Mouse (Mus musculus) midbrain, embryonic 10.5 days (tissue): ENCODE results near the gene 3110018I06Rik. TPM values are rescaled to one million over a fixed set of nuclear protein-coding genes. Genes with fewer than 3 reads are reported as not detected.

Experiments used
- DNase-seq: peaks from one replicate; pipeline ENCODE4 v3.0.0-alpha.2; 2017; ENCODE audit warnings: low spot score
- H3K27ac ChIP-seq: fragments of 300-500 bp; sonication (generic); replicated peaks from 2 replicates; pipeline ENCODE4 v1.5.1; 2016; ENCODE audit warnings: mild to moderate bottlenecking
- H3K27me3 ChIP-seq: fragments of 300-500 bp; sonication (generic); 2 replicates; pipeline ENCODE4 v1.6.1; 2016; ENCODE audit warnings: low read depth, mild to moderate bottlenecking; ENCODE audit not compliant: poor library complexity, severe bottlenecking
- H3K36me3 ChIP-seq: fragments of 300-500 bp; sonication (generic); 2 replicates; pipeline ENCODE4 v1.6.1; 2016; ENCODE audit warnings: mild to moderate bottlenecking, moderate library complexity
- H3K4me1 ChIP-seq: fragments of 300-500 bp; sonication (generic); 2 replicates; pipeline ENCODE4 v1.6.1; 2016
- H3K4me3 ChIP-seq: fragments of 300-500 bp; sonication (generic); 2 replicates; pipeline ENCODE4 v1.5.1; 2016; ENCODE audit warnings: mild to moderate bottlenecking, moderate library complexity
- H3K9me3 ChIP-seq: fragments of 300-500 bp; sonication (generic); replicated peaks from 2 replicates; pipeline ENCODE4 v1.6.1; 2016; ENCODE audit warnings: mild to moderate bottlenecking
- WGBS: fragments of 180-500 bp; shearing (Covaris S2); methylation state at CpG from one replicate; pipeline ENCODE4 v1.1.7; 2016; 5-methylcytosine and 5-hydroxymethylcytosine counted together
- polyA plus RNA-seq: library from polyadenylated mRNA; unstranded; fragments of >200 nt; fragmentation: Nextera tagmentation; extraction: Ambion mirVana; gene quantifications from 2 replicates; pipeline ENCODE4 v1.2.1, GENCODE M21; 2016

The 3110018I06Rik gene
- not detected in 2 replicates for polyA plus RNA-seq

DNA sequence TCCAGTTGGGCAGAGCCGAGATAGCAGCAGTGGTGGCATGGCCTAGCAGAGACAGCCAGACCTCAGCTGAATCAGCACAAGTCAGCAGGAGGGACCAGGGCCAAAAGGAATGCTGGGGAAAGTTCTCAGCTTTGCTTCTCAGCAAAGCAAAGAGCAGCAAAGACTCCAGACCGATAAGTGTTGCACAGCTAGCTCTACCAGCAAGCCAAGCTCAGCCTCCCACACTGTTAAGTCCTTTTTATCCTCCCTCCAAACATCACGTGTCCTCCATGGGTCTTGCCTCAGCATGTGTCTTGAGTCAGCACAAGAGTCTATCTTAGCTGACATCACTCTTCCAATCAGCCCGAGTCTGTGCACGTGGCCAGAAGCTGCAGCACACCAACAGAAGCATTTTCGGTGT is at the start of gene 3110018I06Rik:
3110018I06Rik (plus strand) TSS at position 262 of the 400 bp plus-strand sequence.
- Histone ChIP-seq H3K27ac (no peak within 1 kb of the TSS), H3K9me3 (peaks cover 9% of the 10 kb centered on the region; the same call in 1 of the 2 replicates), H3K4me3 (no peak within 1 kb of the TSS), H3K27me3 (no peaks in the 10 kb centered on the region), H3K4me1 (no peaks in the 10 kb centered on the region), H3K36me3 (no peaks in the 10 kb centered on the region)
- WGBS: 90% methylated on average over 6 of the region's 6 CpGs
- no peak for DNase-seq

DNA sequence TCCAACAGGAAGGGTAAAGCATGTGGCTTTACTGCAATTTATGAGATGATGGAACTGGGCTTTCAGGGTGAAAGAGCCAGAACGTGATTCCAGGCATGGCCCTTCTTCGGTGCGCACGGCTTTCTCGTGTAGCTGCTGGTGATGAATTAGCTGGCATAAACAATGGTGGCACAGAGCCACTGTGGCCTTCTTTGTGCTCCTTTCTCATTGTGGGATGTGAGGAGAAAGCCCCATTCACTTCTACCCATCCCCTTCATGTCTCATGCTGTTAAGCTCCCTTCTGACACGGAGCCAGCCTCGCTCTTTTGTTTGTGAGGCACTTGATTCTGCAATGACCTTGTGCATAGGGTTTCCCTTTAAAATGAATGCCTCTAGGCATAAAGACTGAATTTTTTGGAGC is 43.8 kb upstream of the 3110018I06Rik start:
- Histone ChIP-seq H3K36me3 (no peaks in the 10 kb centered on the region), H3K4me3 (no peak overlapping the region), H3K27ac (no peak overlapping the region), H3K4me1 (peaks cover 8% of the 10 kb centered on the region; the same call in 1 of the 2 replicates), H3K27me3 (no peaks in the 10 kb centered on the region), H3K9me3 (no peaks in the 10 kb centered on the region)
- WGBS: 63% methylated on average over 7 of the region's 7 CpGs
- no peak for DNase-seq

DNA sequence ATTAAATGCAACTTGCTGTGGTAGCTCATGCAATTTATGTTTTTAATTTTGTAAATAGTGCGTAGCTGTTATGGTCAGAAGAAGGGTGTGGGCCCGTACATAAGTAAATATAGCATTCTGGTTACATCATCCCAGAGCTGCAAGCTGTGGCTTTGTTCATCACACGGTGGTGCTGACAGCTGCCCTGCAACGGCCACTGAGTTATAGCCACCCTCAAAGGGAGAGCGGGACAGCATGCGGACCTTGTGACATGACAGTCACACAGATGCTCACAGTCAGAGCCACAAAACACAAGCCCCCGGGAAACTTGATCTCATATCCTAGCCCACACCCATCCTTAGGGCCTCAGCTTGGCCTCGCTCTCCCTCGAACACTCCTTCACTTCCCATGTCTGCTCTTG is 30.6 kb upstream of the 3110018I06Rik start:
- Histone ChIP-seq H3K9me3 (no peaks in the 10 kb centered on the region), H3K4me1 (peaks cover 8% of the 10 kb centered on the region; the same call in 1 of the 2 replicates)
- 85% methylated on average over 9 of the region's 9 CpGs for WGBS

DNA sequence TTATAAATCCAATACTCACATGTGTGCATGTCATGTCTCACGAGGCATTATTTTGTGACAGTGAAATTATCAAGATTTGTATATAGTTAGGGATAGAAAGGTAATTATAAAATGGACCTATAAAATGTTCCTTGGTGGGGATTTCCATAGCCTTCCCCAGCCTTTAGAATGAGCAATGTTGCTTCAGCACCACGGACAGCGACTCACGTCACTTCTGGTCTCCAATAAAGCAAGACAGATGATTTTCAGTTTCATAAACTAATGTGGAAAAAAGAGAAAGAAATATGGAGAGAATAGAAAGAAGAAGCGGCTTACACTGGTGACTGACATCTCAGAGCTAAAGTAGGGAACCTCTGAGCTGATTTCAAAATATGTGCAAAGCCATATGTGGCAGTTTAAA is 23.7 kb upstream of the 3110018I06Rik start:
- H3K9me3 ChIP-seq: no peaks in the 10 kb centered on the region
- peaks cover 18% of the 10 kb centered on the region for H3K4me1 ChIP-seq
- no peaks in the 10 kb centered on the region for H3K36me3 ChIP-seq
- H3K27ac ChIP-seq: no peak overlapping the region
- H3K27me3 ChIP-seq: no peaks in the 10 kb centered on the region
- peak; percentile 55 for DNase-seq
- WGBS: 24% methylated on average over 5 of the region's 5 CpGs
- H3K4me3 ChIP-seq: no peak overlapping the region

More for the DNA sequence above, 30.6 kb upstream of the 3110018I06Rik start:
- H3K27me3 ChIP-seq: no peaks in the 10 kb centered on the region
- H3K4me3 ChIP-seq: no peak overlapping the region
- DNase-seq: no peak
- 0 out of 2 replicates have a peak overlapping the region, but pooled peaks have one; percentile 9 for H3K27ac ChIP-seq
- H3K36me3 ChIP-seq: no peaks in the 10 kb centered on the region

DNA sequence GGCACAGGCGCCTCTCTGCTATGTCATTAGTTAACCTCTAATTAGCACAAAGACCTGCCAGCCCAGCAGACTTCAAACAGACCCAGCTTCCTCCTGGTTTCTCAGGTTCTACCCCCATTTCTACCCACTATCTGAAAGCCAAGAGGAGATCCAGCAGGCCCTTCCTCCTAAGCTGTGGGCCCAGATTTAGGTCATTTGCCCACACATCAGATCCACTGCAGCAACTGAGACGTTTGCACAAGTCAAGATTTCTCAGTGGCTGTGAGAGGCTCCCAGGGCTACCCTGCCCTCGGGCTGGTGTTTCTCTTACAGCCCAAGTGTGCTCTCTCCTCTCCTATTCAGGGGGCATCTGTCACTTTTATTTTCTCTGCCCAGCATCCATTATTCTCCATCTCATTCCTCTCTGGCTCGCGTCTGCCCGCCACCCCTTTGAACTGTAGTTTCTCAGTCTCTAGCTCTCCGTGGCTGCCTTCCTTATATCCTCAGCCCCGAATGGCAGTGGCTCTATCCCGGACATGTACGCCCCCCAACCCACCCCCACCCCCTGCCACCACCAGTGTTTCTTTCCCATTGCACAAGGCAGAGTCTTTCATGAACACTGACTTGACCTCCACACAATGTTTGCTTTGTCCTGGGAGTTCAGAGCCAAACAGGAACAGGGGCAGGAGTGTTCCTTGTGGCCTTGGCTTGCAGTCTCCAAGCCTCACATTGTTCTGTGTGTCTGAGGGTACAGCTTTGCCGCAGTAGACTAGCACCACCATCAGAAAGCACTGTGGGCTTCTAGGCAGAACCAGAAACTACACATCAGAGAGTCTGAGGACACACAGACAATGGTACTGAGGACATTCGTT is 11.8 kb upstream of the 3110018I06Rik start:
- Histone ChIP-seq H3K9me3 (no peaks in the 10 kb centered on the region), H3K4me3 (no peak overlapping the region), H3K4me1 (peaks cover 24% of the 10 kb centered on the region), H3K27me3 (peaks cover 6% of the 10 kb centered on the region; the same call in 1 of the 2 replicates), H3K27ac (peak overlapping the region; percentile 70), H3K36me3 (no peaks in the 10 kb centered on the region)
- WGBS: 55% methylated on average over 12 of the region's 12 CpGs
- DNase-seq: no peak

DNA sequence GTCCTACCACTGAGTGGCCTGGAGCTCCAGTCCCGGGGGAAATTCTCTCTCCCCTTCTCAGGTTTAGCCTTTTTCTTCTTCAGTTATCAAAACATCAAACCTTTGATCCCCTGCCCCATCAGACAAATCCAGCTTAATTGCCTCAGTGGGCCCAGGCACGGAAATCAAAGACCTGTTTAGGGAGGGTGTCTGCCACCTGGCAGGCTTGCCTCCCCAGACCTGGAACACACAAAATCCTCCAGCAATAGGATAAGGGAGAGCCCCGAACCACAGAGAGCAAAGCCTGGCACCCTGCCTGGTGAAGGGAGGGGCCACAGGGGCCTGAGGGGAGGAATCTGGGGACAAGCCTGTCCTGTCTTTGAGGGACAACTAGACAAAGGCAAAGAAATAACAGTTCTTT is 9.1 kb upstream of the 3110018I06Rik start:
- peaks cover 24% of the 10 kb centered on the region for H3K4me1 ChIP-seq
- no peak for DNase-seq
- H3K27ac ChIP-seq: peak overlapping the region; percentile 42; the same call in 1 of the 2 replicates
- H3K36me3 ChIP-seq: no peaks in the 10 kb centered on the region
- 14% methylated on average over 3 of the region's 3 CpGs for WGBS
- peaks cover 6% of the 10 kb centered on the region; the same call in 1 of the 2 replicates for H3K27me3 ChIP-seq
- H3K4me3 ChIP-seq: no peak overlapping the region
- H3K9me3 ChIP-seq: no peaks in the 10 kb centered on the region

DNA sequence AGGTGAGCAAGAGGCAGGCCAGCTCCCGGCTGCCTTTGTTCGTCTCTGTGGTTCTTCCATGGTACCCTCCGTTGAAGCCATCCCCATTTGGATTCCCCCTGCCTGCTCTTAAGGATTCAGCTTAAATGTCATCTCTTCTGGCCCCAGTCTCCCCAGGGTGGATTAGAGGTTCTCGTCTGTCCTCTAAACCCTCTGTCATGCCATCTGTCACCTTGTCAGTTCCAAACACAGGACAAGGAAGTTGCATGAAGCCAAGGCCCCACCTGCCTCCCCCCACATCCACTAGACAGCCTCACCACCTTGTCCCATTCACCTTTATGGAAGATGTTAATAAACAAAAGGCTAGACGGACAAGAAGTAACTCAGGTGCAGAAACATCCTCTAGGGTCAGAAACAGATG is 5.4 kb upstream of the 3110018I06Rik start:
- no peak overlapping the region for H3K27ac ChIP-seq
- peaks cover 9% of the 10 kb centered on the region; the same call in 1 of the 2 replicates for H3K9me3 ChIP-seq
- no peak overlapping the region for H3K4me3 ChIP-seq
- peaks cover 6% of the 10 kb centered on the region; the same call in 1 of the 2 replicates for H3K27me3 ChIP-seq
- no peak for DNase-seq
- 85% methylated on average over 5 of the region's 5 CpGs for WGBS
- H3K36me3 ChIP-seq: no peaks in the 10 kb centered on the region
- H3K4me1 ChIP-seq: peaks cover 6% of the 10 kb centered on the region

DNA sequence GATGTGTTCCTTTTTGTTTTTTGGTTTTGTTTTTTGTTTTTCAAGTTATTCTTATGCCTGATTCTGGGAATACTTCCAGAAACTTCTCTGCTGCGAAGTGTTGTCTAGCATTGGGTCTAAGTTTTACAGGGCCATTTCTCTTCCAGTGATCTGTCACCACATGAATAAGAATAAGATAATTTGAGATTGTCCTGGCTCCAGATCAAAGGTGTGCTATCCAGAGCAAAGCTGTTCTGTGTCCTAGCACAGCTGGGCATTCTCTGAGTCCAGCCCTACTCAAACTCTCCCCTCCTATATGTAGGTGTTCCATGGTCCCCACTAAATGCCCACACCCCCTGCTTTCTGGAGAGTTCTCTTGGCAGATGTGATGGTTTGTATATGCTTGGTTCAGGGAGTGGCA is 2.9 kb downstream of the 3110018I06Rik start:
- Histone ChIP-seq H3K4me1 (no peaks in the 10 kb centered on the region), H3K9me3 (peaks cover 7% of the 10 kb centered on the region; the same call in 1 of the 2 replicates), H3K27me3 (no peaks in the 10 kb centered on the region), H3K4me3 (no peak overlapping the region), H3K27ac (no peak overlapping the region), H3K36me3 (no peaks in the 10 kb centered on the region)
- no peak for DNase-seq
- WGBS: 89% methylated on average over 1 of the region's 1 CpGs

DNA sequence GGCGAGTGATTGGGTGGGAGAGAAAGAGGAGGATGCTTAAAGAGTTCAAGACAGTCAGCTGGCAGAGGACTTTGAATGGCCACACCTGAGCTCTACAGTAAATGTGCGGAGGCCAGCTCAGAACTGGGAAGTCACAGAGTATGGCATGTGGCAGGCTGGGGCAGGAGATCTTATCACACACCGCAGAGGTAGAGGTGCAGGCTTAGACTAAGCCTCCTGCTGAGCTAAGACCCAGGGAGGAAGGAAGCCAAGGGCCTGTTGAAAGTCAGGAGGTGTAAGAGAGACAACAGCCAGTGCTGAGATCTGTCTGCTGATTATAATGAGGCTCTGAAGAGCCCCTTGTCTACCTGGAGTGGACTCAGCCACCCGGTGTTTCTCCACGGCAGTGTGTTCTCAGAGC is 8.5 kb downstream of the 3110018I06Rik start:
- Histone ChIP-seq H3K9me3 (no peaks in the 10 kb centered on the region), H3K4me1 (peaks cover 9% of the 10 kb centered on the region), H3K27ac (no peak overlapping the region), H3K27me3 (no peaks in the 10 kb centered on the region), H3K4me3 (no peak overlapping the region), H3K36me3 (no peaks in the 10 kb centered on the region)
- 84% methylated on average over 5 of the region's 5 CpGs for WGBS
- no peak for DNase-seq

DNA sequence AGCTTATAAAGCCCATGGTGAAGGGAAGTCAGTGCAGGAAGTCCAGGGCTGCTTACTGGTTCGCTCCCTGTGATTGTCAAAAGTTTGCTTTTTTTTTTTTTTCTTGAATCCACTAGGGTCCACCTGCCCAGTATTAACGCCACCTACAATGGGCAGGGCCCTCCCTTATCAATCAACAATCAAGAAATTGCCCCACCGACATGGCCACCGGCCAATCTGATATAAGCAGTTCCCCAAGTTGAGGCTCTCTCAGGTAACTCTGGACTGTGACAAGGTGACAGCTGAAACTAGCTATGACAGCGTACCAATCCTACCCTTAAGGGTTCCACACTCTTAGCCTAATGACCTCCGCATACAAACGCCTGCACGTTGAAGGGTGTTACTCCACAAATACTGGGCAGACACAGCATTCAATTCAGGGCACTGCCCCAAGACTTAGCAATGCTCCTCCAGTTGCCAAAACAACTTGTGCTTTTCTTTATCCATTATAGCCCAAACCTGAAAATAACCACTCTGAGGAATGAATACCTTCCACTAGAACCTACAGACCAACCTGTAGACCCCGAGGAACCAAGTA is 21.3 kb downstream of the 3110018I06Rik start:
- Histone ChIP-seq H3K4me3 (no peak overlapping the region), H3K9me3 (no peaks in the 10 kb centered on the region), H3K36me3 (no peaks in the 10 kb centered on the region), H3K27me3 (no peaks in the 10 kb centered on the region), H3K27ac (no peak overlapping the region), H3K4me1 (no peaks in the 10 kb centered on the region)
- WGBS: 90% methylated on average over 9 of the region's 9 CpGs
- no peak for DNase-seq

DNA sequence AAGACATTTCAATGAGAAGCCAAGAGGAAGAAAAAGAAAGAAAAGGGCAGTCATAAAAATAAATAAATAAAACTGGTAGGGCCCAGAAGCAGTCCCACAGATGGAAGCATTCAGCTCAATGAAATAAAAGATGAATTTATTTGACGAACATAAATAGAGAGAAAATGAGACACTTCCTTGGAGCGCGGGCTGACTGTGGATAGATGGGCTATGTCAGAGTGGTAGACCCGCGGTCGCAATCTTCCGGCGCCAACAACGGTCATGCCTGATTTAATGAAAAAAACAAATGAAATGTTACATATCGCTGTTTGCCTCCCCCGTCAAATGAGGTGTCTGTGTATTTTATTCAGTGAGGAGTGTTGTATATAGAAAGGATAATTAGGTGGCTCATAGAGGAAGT is 22.7 kb downstream of the 3110018I06Rik start:
- DNase-seq: no peak
- 96% methylated on average over 11 of the region's 11 CpGs for WGBS
- H3K4me3 ChIP-seq: no peak overlapping the region
- H3K36me3 ChIP-seq: no peaks in the 10 kb centered on the region
- H3K9me3 ChIP-seq: no peaks in the 10 kb centered on the region
- H3K27me3 ChIP-seq: no peaks in the 10 kb centered on the region
- peaks cover 1% of the 10 kb centered on the region; the same call in 1 of the 2 replicates for H3K4me1 ChIP-seq
- H3K27ac ChIP-seq: no peak overlapping the region

DNA sequence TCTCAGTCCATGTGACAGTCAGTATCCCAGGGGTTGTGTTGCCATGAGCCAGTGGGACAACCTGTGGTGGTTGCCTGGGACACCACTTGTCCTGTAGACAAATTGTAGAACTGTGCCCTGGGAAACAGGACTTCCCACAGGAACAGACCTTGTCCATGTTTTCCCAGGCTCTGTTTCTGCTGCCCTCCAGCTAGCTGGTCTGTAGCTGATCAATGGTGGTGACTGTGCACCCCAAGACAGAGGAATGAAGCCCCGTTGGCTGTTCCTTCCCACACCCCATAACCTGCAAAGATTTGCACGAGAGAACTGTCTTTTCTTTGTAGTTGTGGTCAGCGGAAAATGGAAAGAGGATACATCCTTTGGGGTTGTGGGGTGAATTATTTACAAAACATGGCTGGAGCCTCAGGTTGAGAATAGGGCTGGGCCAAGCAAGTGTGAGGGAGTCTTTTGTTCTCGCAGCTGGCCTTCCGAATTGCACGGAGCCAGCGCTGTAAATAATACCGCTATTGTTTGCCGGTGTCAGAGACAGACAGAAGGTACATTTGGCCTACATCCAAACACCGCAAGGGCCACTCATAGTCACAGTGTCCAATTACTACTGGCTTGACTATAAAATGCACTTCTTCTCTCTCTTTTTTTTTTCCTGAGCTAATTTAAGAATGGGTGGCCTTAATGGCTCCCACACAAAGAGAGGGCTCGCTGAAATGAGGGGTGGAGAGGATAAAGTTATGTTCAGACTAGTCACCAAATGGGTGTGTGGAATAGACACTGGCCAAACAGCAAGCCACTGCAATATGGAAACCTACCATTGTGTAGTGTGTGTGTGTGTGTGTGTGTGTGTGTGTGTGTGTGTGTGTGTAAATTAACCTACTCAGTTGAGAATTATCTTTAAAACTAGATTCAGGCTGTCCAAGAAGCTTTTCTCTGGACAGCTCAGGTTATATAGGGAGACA is 28.1 kb downstream of the 3110018I06Rik start:
- H3K27me3 ChIP-seq: no peaks in the 10 kb centered on the region
- H3K9me3 ChIP-seq: no peaks in the 10 kb centered on the region
- peaks cover 17% of the 10 kb centered on the region for H3K4me1 ChIP-seq
- no peaks in the 10 kb centered on the region for H3K36me3 ChIP-seq
- 63% methylated on average over 11 of the region's 11 CpGs for WGBS
- H3K27ac ChIP-seq: peak overlapping the region; percentile 75
- H3K4me3 ChIP-seq: no peak overlapping the region
- DNase-seq: peak; percentile 21
